Mouse (Mus musculus) frontal cortex, postnatal 10 days (tissue): ENCODE data around the gene Hist3h2ba.

Source experiments
- DNase-seq, 2 experiments: peaks; one replicate each; pipeline ENCODE4 v3.0.0; 2022; ENCODE audit warnings: low spot score in 2 of 2, mixed read lengths in 1 of 2

The Hist3h2ba gene

GRCm38 (mm10) chr11:58964216-58964615 lies 15.5 kb downstream of the Hist3h2ba start:
- DNase-seq = no peak

GRCm38 (mm10) chr11:58965001-58965760 lies 16.5 kb downstream of the Hist3h2ba start:
- DNase-seq = no peak

- no peak for DNase-seq
These were observed 18.6 kb downstream of the Hist3h2ba start for GRCm38 (mm10) chr11:58967346-58967745.

GRCm38 (mm10) chr11:58968551-58968950 lies 19.8 kb downstream of the Hist3h2ba start:
- no peak for DNase-seq

GRCm38 (mm10) chr11:58969027-58969426 lies 20.3 kb downstream of the Hist3h2ba start:
- DNase-seq = no peak

GRCm38 (mm10) chr11:58969659-58970058 lies 20.9 kb downstream of the Hist3h2ba start:
- DNase-seq = no peak

- DNase-seq = no peak
These were observed 22.3 kb downstream of the Hist3h2ba start for GRCm38 (mm10) chr11:58970831-58971530.

- no peak for DNase-seq
These were observed 23.1 kb downstream of the Hist3h2ba start for GRCm38 (mm10) chr11:58971796-58972195.

GRCm38 (mm10) chr11:58974414-58974813 lies 25.7 kb downstream of the Hist3h2ba start:
- no peak for DNase-seq

GRCm38 (mm10) chr11:58977150-58977549 lies 28.4 kb downstream of the Hist3h2ba start:
- DNase-seq = no peak

- DNase-seq = no peak
These were observed 28.9 kb downstream of the Hist3h2ba start for GRCm38 (mm10) chr11:58977607-58978026.

- peak in 1 of 2 experiments; percentile 65 for DNase-seq
These were observed 29.4 kb downstream of the Hist3h2ba start, which contains the start of gene Trim11 for GRCm38 (mm10) chr11:58978027-58978705. Trim11 (plus strand) TSS chr11:58978093.

- DNase-seq = no peak
These were observed 29.9 kb downstream of the Hist3h2ba start for GRCm38 (mm10) chr11:58978706-58979030.

GRCm38 (mm10) chr11:58979183-58979582 lies 30.5 kb downstream of the Hist3h2ba start:
- no peak for DNase-seq

GRCm38 (mm10) chr11:58979661-58980060 lies 30.9 kb downstream of the Hist3h2ba start:
- no peak for DNase-seq

GRCm38 (mm10) chr11:58980381-58980990 lies 31.8 kb downstream of the Hist3h2ba start:
- DNase-seq = no peak

GRCm38 (mm10) chr11:58981541-58982447 lies 33.1 kb downstream of the Hist3h2ba start:
- DNase-seq = peak; percentile 66 to 73

GRCm38 (mm10) chr11:58982471-58983097 lies 33.9 kb downstream of the Hist3h2ba start:
- DNase-seq = no peak

- no peak for DNase-seq
These were observed 35.1 kb downstream of the Hist3h2ba start for GRCm38 (mm10) chr11:58983691-58984341.

GRCm38 (mm10) chr11:58984657-58985056 lies 35.9 kb downstream of the Hist3h2ba start:
- no peak for DNase-seq
